11 mouse cellular contexts compared by ENCODE assay signal in the genomic region with DNA sequence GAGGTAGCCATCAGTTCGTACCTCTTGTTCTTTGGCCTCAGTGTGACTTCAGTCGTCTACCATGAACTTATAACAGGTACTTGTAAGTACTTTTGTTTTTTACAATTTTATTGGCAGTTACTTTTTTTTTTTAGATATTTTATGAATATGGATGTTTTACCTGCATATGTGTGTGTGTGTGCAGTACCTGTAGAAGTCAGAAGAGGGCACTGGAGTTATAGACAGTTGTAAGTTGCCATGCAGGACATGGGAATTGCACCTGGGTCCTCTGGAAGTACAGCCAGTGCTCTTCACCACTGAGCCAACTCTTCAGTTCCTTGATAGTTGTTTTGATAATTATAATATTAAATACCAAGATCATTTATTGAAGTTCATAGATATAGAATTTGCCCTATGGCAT. TPM values are rescaled to one million over a fixed set of nuclear protein-coding genes. Genes with fewer than 3 reads are reported as not detected.
A peak's percentile ranks its signal among the peaks of the same experiment; 100 is the strongest.
DNase-seq lines count a peak whose midpoint lies in the region; ATAC-seq and TF ChIP-seq lines count a peak whose summit lies in the region.
"Had no signal": no experiment of that assay in that cellular context is flagged by ENCODE, and none has a peak within 500 bp of the region (broad histone marks: within the 10 kb centered on the region; RNA-seq: fewer than 3 reads in every experiment).

No protein-coding gene starts in this region.

- no peak overlapping the region for H3K27ac ChIP-seq in heart, adult 2 months
- no peak overlapping the region for H3K27ac ChIP-seq in liver, embryonic 14.5 days
- H3K27ac ChIP-seq in intestine, embryonic 16.5 days (ENCODE audit: low read length), result no peak overlapping the region
- no peak overlapping the region for H3K27ac ChIP-seq in forebrain, embryonic 15.5 days (replicated peaks)
- H3K27ac ChIP-seq: embryonic facial prominence, embryonic 10.5 days; heart, embryonic 10.5 days; limb, embryonic 13.5 days had no signal

- 83% methylated on average over 2 of the region's 2 CpGs for WGBS in heart, adult 2 months
- WGBS in liver, embryonic 14.5 days (ENCODE audit: insufficient replicate concordance), result 72% methylated on average over 2 of the region's 2 CpGs
- 92% methylated on average over 2 of the region's 2 CpGs for WGBS in intestine, embryonic 16.5 days
- 91% methylated on average over 2 of the region's 2 CpGs for WGBS in forebrain, embryonic 15.5 days

- no peaks in the 10 kb centered on the region for H3K36me3 ChIP-seq in heart, adult 2 months (ENCODE audit: control insufficient read depth, insufficient read depth, low read length)
- no peaks in the 10 kb centered on the region for H3K36me3 ChIP-seq in liver, embryonic 14.5 days (replicated peaks; ENCODE audit: control insufficient read depth, insufficient read depth, low read depth)
- no peaks in the 10 kb centered on the region for H3K36me3 ChIP-seq in intestine, embryonic 16.5 days (ENCODE audit: control insufficient read depth, insufficient read depth, low read length)
- peaks cover 6% of the 10 kb centered on the region; the same call in 1 of the 2 replicates for H3K36me3 ChIP-seq in forebrain, embryonic 15.5 days

- no peak overlapping the region for H3K9ac ChIP-seq in heart, adult 2 months (ENCODE audit: low read depth, low read length)
- H3K9ac ChIP-seq in liver, embryonic 14.5 days (replicated peaks), result no peak overlapping the region
- H3K9ac ChIP-seq in intestine, embryonic 16.5 days (ENCODE audit: low read depth, low read length), result no peak overlapping the region
- H3K9ac ChIP-seq in forebrain, embryonic 15.5 days (replicated peaks), result no peak overlapping the region
- H3K9ac ChIP-seq: limb, embryonic 13.5 days had no signal

- POLR2A ChIA-PET in Patski (lab: Charles Lee), result no interaction called here

- no peak for TF ChIP-seq POLR2A in heart, adult 2 months (IDR thresholded peaks at IDR 0.05; ENCODE audit: insufficient read depth, low read depth, low read length)

- CTCF ChIA-PET in Patski (lab: Charles Lee), result no interaction called here

- no peaks in the 10 kb centered on the region for H3K4me1 ChIP-seq in heart, adult 2 months (ENCODE audit: control insufficient read depth, insufficient read depth, low read length)
- no peaks in the 10 kb centered on the region for H3K4me1 ChIP-seq in liver, embryonic 14.5 days (replicated peaks; ENCODE audit: control insufficient read depth in 2 of 2, insufficient read depth in 2 of 2, low read length in 1 of 2)
- H3K4me1 ChIP-seq in intestine, embryonic 16.5 days (ENCODE audit: control insufficient read depth, insufficient read depth, low read length), result no peaks in the 10 kb centered on the region
- H3K4me1 ChIP-seq in forebrain, embryonic 15.5 days, result no peaks in the 10 kb centered on the region
- H3K4me1 ChIP-seq: embryonic facial prominence, embryonic 10.5 days; heart, embryonic 10.5 days; limb, embryonic 13.5 days had no signal

- no peak overlapping the region for H3K4me3 ChIP-seq in heart, adult 2 months
- H3K4me3 ChIP-seq in liver, embryonic 14.5 days (ENCODE audit: insufficient read depth in 1 of 2, low read depth in 2 of 2, low read length in 2 of 2), result no peak overlapping the region
- H3K4me3 ChIP-seq in intestine, embryonic 16.5 days (ENCODE audit: low read length), result no peak overlapping the region
- H3K4me3 ChIP-seq in forebrain, embryonic 15.5 days, result no peak overlapping the region
- H3K4me3 ChIP-seq: embryonic facial prominence, embryonic 10.5 days; heart, embryonic 10.5 days; limb, embryonic 13.5 days had no signal

- intact Hi-C loops in heart, adult 2 months (cut with DNase I), result no loop called here

- DNase-seq in heart, adult 2 months, result no peak
- DNase-seq in heart, adult 9 months (ENCODE audit: low spot score in 2 of 2), result no peak
- DNase-seq in 3T3-L1 (ENCODE audit: low read depth, low spot score) (peak; percentile 41), Patski (ENCODE audit: low read depth, low spot score) (no peak)
- DNase-seq in liver, embryonic 14.5 days (ENCODE audit: low read depth in 3 of 3, low spot score in 3 of 3), result no peak
- DNase-seq in layer of hippocampus, postnatal 25 days (ENCODE audit: extremely low spot score in 1 of 2, low spot score in 1 of 2), result no peak

- in situ Hi-C loops in Patski (cut with MboI; ENCODE audit: low pct_unique_long_range_greater_than_20kb), result no loop called here

- H3K27me3 ChIP-seq in heart, adult 2 months (ENCODE audit: control insufficient read depth, insufficient read depth, low read length), result no peaks in the 10 kb centered on the region
- H3K27me3 ChIP-seq in Patski, result no peaks in the 10 kb centered on the region
- no peaks in the 10 kb centered on the region for H3K27me3 ChIP-seq in liver, embryonic 14.5 days (ENCODE audit: control insufficient read depth, insufficient read depth, low read length)
- H3K27me3 ChIP-seq in intestine, embryonic 16.5 days (replicated peaks; ENCODE audit: control insufficient read depth, insufficient read depth, low read length), result no peaks in the 10 kb centered on the region
- H3K27me3 ChIP-seq in forebrain, embryonic 15.5 days, result no peaks in the 10 kb centered on the region
- H3K27me3 ChIP-seq: limb, embryonic 13.5 days had no signal

- no peak overlapping the region for H3K4me2 ChIP-seq in liver, embryonic 14.5 days (ENCODE audit: low read depth)
- no peak overlapping the region for H3K4me2 ChIP-seq in intestine, embryonic 16.5 days (ENCODE audit: low read depth, low read length)
- no peak overlapping the region for H3K4me2 ChIP-seq in forebrain, embryonic 15.5 days (replicated peaks)
- H3K4me2 ChIP-seq: limb, embryonic 13.5 days had no signal

- H3K79me2 ChIP-seq in heart, adult 2 months (replicated peaks; ENCODE audit: control insufficient read depth, insufficient read depth, low read length), result no peaks in the 10 kb centered on the region

- TF ChIP-seq CTCF in heart, adult 2 months (IDR thresholded peaks at IDR 0.05), result peak; percentile 61
- TF ChIP-seq CTCF in Patski (IDR thresholded peaks at IDR 0.05), result peak; percentile 57
- peak; percentile 56 for TF ChIP-seq CTCF in liver, embryonic 14.5 days (IDR thresholded peaks at IDR 0.05; ENCODE audit: low read depth)

- H3K9me3 ChIP-seq in liver, embryonic 14.5 days (ENCODE audit: control insufficient read depth, low read length), result no peaks in the 10 kb centered on the region
- H3K9me3 ChIP-seq in intestine, embryonic 16.5 days (ENCODE audit: control insufficient read depth, low read length), result no peaks in the 10 kb centered on the region
- H3K9me3 ChIP-seq in forebrain, embryonic 15.5 days, result no peaks in the 10 kb centered on the region
- H3K9me3 ChIP-seq: embryonic facial prominence, embryonic 10.5 days; heart, embryonic 10.5 days; limb, embryonic 13.5 days had no signal

- ATAC-seq in Patski, result no peak
- ATAC-seq in liver, embryonic 14.5 days (ENCODE audit: insufficient read depth), result no peak
- no peak for ATAC-seq in intestine, embryonic 16.5 days
- no peak for ATAC-seq in forebrain, embryonic 15.5 days (replicated peaks)

- TF ChIP-seq EP300 in heart, adult 2 months (IDR thresholded peaks at IDR 0.05; ENCODE audit: insufficient read depth, low read depth, low read length), result no peak
- no peak for TF ChIP-seq EP300 in liver, embryonic 14.5 days (IDR thresholded peaks at IDR 0.05; ENCODE audit: low read depth)

RNA-seq across cellular contexts. Expression of a gene that starts 19.8 kb away (rescaled TPM):
- 1 to 10 TPM; 3.0 TPM for total RNA-seq in heart, adult 2 months (2021)
- 1.5 and 2.5 TPM in 2 replicates for polyA plus RNA-seq in heart, adult 2 months (2012; rRNA removed)
- 2.6 TPM for polyA plus RNA-seq in Patski (2021)
- polyA plus RNA-seq in liver, embryonic 14.5 days (2012; rRNA removed), result 0.26 and 0.42 TPM in 2 replicates
- 0.17 and 0.44 TPM in 2 replicates for polyA plus RNA-seq in liver, embryonic 14.5 days (2014; fragmentation: Nextera tagmentation; extraction: Ambion mirVana)
- total RNA-seq in layer of hippocampus, postnatal 25 days (2021), result 10 to 100 TPM; 11.9 to 14.5 TPM
- 0.48 and 1.2 TPM in 2 replicates for polyA plus RNA-seq in intestine, embryonic 16.5 days (2015; fragmentation: Nextera tagmentation; extraction: Ambion mirVana)
- polyA plus RNA-seq in forebrain, embryonic 15.5 days (2015; fragmentation: Nextera tagmentation; extraction: Ambion mirVana), result 1.3 and 4.8 TPM in 2 replicates

RNA-seq across cellular contexts. Expression of a gene that starts 27.8 kb away (rescaled TPM):
- total RNA-seq in heart, adult 2 months (2021), result 10 to 100 TPM; 11.0 to 11.6 TPM
- polyA plus RNA-seq in heart, adult 2 months (2012; rRNA removed), result 3.2 and 6.9 TPM in 2 replicates
- 7.5 TPM for polyA plus RNA-seq in Patski (2021)
- polyA plus RNA-seq in liver, embryonic 14.5 days (2012; rRNA removed), result 1.4 and 1.6 TPM in 2 replicates
- 3.0 and 3.1 TPM in 2 replicates for polyA plus RNA-seq in liver, embryonic 14.5 days (2014; fragmentation: Nextera tagmentation; extraction: Ambion mirVana)
- total RNA-seq in layer of hippocampus, postnatal 25 days (2021), result 10 to 100 TPM; 22.4 to 23.3 TPM
- polyA plus RNA-seq in intestine, embryonic 16.5 days (2015; fragmentation: Nextera tagmentation; extraction: Ambion mirVana), result 9.5 and 10.9 TPM in 2 replicates
- 27.8 and 29.0 TPM in 2 replicates for polyA plus RNA-seq in forebrain, embryonic 15.5 days (2015; fragmentation: Nextera tagmentation; extraction: Ambion mirVana)

RNA-seq across cellular contexts. Expression of a gene that starts 28.1 kb away (rescaled TPM):
- total RNA-seq in heart, adult 2 months (2021), result 1 to 10 TPM; 9.7 to 10.0 TPM
- 2.6 and 5.9 TPM in 2 replicates for polyA plus RNA-seq in heart, adult 2 months (2012; rRNA removed)
- polyA plus RNA-seq in Patski (2021), result 16.9 TPM
- polyA plus RNA-seq in liver, embryonic 14.5 days (2012; rRNA removed), result 2.8 and 3.9 TPM in 2 replicates
- 6.4 and 6.6 TPM in 2 replicates for polyA plus RNA-seq in liver, embryonic 14.5 days (2014; fragmentation: Nextera tagmentation; extraction: Ambion mirVana)
- 10 to 100 TPM; 49.9 to 52.4 TPM for total RNA-seq in layer of hippocampus, postnatal 25 days (2021)
- 21.7 and 23.4 TPM in 2 replicates for polyA plus RNA-seq in intestine, embryonic 16.5 days (2015; fragmentation: Nextera tagmentation; extraction: Ambion mirVana)
- 23.0 and 26.5 TPM in 2 replicates for polyA plus RNA-seq in forebrain, embryonic 15.5 days (2015; fragmentation: Nextera tagmentation; extraction: Ambion mirVana)
